Mouse (Mus musculus): ENCODE results near the gene Ksr1.

Ksr1 gene

DNA sequence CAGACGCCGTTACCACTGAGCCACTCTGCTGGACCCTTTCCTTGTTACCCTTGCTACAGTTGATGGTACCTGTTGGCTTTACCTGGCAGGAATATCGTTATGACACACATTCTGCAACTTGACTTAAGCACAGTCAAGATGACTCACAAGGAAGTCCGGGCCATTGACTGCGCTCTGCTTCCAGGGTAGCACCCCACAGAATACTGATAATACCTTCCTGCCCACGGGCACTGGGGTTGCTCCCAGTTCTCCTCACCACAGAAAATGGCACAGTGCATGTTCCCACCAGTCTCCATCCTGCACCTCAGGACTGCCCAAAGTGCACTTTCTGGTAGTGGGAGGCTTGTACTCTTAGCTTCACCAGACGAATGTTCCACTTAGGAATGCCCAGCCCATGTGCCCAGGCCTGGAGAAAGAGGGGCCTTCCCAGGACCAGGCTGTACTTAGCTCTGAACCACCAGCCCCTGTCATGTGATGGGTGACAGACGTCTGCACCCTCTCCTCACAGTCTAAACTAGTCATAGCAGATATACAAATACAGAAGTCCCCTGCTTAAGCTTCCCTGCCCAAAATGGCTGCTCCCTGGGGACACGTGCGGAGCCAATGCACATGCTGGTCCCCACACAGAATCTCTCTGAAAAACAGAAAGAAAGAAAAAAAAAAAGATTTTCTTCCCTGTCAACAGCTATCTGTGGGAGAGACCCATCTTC is 52.1 kb downstream of the Ksr1 start:
- DNase-seq (ENCODE audit: low spot score) = no peak

DNA sequence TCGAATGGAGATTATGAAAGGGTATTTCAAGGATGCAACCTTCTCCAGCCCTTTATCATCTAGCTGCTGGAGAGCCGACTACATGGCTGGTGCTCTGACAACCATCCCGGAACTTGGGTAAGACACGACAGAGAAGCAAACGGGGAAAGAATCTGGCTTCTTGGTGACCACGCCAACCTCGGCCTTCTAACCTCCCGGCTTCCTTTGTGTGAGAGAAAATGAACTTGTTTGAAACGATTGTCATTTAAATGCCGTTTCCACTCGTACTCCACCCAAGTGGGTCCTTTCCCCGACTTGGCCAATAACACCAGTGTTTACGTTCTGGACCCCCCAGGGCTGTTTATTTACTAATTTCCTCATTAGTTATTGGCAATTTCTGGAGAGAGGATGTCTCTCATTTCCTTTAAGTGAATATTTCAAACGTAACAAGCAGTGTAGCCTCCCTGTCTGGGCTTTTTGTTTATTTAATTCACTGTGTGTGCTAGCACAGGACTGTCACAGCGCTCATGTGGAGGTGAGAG is 52.8 kb downstream of the Ksr1 start:
- DNase-seq (ENCODE audit: low spot score) = no peak

DNA sequence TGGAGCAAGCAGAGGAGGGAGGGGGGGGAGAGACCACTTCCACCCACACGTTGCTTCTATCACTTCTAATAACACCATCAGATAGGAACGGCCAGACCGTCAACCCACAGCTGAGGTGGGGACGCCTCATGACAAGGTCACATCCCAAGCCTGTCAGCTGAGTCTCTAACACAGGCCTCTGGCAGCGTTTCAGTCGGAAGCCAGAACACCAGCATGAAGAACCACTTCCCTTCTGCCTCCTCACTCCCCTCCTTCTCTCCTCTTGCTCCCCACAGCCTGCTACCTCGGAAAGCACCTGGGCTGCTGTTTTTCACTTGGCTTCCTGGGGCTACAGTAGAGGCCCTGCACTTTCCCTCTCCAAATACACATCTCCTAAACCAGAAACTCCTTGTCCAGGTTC is 53.4 kb downstream of the Ksr1 start:
- no peak for DNase-seq (ENCODE audit: low spot score)

DNA sequence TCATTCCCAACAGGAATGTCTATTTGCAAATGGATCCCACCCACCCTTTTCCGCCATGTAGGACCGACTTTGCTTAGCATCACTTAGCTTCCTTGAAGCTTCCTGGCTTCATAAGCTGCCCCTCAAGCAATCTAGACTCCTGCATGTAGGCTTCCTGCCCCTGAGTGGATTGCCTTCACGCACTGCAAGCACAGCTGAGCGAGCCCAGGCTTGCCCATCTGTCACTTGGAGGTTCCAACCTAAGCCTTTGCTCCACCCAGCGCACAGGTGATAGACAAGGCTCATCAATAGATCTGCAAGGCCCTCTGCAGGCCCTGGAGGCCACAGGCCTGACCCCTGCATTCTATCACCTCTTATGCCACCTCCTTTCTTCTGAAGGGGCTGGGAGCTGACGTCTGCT is 54.0 kb downstream of the Ksr1 start:
- no peak for DNase-seq (ENCODE audit: low spot score)

DNA sequence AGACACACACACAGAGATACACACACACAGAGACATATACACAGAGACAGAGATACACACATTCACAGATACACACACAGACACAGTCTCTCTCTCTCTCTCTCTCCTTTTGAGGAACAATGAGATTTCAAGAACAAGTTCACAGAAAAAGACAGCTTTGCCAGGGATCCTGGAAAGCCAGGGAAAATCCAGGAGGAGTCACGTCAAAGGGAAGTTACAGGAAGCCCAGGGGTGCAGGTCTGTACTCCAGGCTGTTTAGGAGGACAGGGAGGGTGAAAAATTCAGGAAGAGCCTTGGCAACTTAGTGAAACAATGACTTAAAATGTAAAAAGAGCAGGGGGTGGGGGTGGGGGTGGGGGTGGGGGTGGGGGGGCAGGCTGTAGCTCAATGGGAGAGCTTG is 56.5 kb downstream of the Ksr1 start:
- no peak for DNase-seq (ENCODE audit: low spot score)

DNA sequence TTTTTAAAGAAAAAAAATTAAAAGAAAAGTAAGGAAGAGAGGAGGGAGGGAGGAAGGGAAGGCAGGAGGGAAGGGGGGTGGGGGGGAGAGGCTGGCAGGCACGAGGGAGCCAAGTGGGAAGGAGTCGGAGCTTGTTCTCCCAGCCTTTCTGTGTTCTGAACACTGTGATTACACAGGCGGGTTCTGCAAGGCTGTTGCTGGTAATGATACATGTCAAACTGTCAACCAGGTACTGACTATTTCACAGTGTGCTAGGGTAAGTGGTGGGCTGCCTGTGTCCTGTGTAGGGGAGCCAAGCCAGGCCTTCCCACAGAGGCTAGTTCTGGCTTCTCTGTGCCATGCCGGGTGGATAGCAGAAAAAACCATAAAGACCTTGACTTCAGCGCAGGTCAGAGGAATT is 57.2 kb downstream of the Ksr1 start:
- DNase-seq (ENCODE audit: low spot score) = no peak

DNA sequence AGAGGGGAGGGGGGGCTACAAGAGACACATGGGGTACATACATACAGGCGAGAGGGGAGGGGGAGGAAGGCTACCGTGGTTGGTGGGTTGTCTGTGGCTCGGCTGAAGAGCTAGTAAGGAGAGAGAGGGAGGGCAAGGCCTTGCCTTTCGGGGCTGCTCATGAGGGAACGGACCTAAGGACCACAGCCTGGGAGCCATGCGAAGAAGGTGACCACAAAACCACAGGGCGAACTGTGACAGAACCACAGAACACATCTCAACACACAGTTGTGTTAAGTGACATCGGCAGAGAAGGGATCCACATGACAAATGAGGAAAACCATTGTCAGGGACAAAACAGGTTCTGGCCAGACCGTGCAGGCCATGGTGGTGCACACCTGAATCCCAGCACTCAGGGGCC is 57.9 kb downstream of the Ksr1 start:
- DNase-seq (ENCODE audit: low spot score) = no peak

DNA sequence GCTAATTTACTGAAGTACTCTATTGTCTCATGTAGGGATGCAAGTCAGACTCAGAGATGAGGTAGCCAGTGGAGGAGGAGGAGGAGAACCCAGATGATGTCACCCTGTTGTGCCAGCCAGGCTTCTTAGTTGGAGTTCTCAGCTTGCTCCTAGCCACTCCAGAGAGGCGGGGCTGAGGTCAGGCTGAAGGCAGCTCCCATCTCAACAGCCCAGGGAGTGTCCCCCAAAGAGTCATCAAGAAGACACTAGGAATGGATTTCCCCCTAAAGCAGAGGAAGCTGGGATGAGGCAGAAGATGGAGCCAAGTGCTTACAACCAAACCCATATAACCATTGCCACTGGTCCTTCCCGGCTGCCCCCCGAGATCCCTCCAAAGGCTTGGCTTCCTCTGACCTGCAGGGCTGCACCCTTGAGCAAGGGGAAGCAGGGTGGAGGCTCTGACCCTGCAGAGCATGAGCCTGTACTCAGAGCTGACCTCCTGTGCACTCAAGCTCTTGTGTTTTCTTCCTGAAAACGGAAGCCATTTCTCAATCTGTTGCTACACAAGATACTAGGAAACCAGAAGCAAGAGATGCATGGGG is 58.4 kb downstream of the Ksr1 start:
- no peak for DNase-seq (ENCODE audit: low spot score)

DNA sequence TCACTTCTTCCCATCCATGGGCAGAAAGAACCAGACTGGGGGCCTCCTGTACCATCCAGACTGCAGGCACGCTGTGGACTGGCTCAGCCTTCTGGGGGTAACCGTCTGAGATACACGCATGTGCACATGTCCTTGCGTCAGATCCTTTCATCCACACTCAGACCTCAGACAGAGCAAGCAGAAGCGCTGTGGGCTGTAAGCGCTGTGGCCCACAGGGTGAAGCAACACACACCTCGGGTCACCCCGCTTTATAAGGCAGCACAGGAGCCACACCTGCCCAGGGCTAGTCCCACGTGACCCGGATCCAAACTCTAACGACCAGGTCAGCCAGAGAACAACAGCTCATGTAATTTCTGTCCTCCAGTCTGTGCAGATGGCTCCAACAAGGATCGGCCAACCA is 59.4 kb downstream of the Ksr1 start:
- no peak for DNase-seq (ENCODE audit: low spot score)

DNA sequence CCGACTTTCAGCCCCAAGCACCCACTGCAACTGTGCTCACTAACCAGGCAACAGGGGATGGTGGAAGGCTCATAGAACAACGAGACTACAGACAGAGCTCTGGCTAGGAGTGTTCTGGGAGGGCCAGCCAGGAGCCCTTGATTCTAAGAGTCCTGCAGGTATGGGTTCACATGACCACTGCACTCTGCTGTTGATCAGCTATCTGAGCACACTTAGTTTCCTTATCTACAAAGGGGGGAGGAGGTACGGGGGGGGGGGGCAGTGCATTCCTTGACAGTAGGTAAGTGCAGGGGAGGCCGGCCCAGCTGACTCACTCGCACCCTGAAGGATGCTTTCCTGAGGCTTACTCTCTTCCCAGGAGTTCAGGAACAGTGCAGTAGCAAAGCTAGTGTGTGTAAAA is 61.1 kb downstream of the Ksr1 start:
- DNase-seq (ENCODE audit: low spot score) = no peak

DNA sequence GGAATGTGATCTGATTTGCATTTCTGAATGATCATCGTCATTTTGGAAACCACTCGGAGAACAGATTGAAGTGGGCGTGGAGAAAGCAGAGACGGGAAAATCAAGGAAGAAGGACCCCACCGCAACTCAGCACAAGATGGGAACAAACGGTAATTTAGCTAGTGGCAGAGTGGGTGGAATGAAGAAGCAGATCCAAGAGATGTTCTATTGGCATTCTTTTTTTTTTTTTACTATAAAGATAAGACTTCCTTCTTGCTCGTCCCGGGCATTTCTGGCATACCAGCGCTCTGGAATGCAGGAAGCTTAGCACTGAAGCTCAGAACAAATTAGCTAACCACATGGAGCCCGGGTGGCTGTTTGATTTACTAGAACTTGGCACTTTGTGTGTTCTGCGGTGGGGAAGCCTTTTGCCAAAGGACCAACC is 63.2 kb downstream of the Ksr1 start:
- DNase-seq (ENCODE audit: low spot score) = no peak

DNA sequence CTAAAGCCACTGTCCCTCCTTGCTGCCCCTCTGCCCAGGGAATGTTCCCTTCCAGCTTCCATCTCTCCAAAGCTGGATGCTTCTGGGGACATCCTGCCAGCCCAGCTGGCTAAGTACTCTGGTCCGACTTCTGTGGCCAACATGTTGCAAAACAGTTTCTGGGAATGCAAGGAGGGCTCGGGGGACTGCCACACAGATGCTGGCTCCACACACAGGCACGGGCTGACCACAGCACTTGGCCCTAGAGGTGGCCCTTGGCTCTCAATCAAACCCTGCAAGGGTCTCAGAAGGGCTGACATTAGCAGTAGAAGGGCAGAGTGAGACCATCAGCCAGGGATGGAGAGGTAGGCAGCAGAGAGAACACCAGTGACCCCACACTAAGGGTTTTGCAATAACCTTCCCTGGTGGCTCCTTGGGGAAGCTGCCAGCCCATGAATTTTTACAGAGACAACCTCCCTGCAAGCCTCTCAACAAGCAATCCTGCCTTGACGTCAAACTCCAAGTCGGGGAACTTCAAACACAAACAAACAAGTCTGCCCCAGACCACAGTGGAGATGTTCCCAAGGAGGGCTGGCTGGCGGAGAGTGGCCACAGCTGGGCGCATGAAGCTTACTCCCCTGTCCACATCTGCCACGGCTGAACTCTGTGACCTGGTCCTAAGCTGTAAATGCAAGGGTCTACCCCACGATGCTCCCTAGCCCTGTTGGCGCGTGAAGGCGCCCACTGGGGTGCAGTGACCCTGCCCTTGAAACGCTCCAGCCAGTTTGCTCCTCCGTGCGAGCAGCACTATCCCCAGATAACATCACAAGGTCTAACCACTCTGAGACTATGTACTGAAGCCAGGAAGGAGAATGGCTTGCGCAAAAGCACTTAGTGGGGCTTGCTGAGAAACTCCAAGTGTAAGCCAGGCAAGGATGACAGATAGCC is 65.0 kb downstream of the Ksr1 start:
- peak; percentile 81 for DNase-seq (ENCODE audit: low spot score)

DNA sequence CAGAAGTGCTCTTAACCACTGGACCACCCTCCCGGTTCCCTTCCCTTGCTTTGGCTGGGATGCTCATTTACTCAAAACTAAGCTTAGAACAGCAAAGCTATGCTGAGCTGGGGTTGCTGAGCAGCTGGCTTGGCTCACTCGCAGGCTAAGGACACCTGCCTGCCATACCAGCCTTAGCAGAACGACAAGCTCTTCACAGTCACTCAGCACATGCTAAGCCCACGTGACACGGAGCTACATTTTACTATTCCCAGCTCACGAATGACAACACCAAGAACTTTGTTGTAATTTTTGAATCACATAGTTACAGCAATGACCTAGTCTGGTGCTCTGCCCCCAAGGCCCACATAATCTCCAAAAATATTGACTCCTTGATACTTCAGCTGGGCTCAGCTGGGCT is 66.1 kb downstream of the Ksr1 start:
- DNase-seq (ENCODE audit: low spot score) = no peak

DNA sequence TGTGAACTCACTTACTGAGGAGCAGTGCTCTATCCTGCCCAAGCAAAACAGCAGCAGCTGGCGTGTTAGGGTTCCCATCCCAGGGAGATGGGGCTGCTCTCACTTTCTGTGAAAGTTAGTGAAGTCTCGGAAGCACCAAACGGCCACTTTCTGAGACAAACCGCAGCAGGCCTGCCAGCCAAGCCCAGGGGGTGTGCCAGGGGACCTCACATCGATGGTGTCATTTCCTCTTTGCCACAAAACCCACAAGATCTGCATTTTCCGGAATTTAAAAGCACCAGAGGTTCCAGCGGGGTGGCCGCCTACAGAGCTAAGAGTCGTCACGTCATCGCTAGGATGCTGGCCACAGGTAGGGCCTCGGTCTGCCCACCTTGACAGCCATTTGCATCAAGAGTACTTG is 69.7 kb downstream of the Ksr1 start:
- DNase-seq (ENCODE audit: low spot score) = no peak

DNA sequence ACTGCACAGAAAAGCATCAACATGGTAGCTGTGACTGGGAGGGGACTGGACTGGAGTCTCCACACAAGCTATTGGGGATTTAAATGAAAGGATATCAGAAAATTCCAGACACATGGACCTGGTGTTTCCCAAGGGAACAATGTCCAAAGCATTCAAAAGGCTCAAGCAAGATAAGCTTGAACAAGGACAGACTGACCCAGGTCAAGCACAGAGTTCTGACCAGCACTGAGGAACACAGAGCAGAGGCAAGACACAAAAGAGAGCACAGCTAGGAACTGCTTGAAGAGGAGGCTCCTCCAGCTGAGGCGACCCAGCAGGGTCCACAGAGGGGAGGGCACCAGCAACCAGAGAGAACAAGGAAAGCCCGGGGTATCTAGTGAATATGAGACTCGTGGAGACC is 71.2 kb downstream of the Ksr1 start:
- DNase-seq (ENCODE audit: low spot score) = peak; percentile 76

DNA sequence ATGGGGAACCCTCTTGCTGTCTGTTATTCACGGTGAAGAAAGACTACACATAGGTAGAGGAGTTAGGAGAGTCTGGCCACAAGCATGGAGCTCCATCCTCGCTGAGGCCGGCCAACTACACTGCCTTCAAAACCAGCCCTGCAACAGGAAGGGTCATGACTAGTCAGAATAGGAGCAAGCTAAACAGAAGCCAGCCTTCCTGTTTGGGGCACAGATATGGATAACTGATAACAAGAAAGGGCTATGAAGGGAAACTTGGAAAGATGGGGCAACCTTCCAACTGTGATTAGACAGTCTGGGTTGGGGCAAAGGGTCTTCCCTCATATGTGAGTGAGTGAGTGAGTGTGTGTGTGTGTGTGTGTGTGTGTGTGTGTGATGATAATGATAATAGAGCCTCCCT is 71.6 kb downstream of the Ksr1 start:
- DNase-seq (ENCODE audit: low spot score) = no peak

DNA sequence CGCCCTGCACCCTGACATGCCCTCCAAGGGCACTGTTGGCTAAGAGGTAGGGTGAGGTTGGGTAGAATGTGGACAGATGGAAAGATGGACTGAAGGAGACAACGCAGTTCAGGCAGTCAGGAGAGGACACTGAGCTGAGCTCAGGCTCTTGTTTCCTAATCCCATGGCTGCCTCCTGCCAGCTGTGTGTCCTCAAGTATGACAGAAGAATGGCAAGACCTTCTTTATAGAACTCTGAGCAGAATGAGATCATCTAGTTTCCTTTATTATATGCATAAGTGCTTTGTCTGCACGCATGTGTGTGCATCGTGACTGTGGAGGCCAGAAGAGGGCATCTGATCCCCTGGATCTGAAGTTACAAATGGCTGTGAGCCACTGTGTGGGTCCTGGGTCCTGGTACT is 72.6 kb downstream of the Ksr1 start:
- no peak for DNase-seq (ENCODE audit: low spot score)

DNA sequence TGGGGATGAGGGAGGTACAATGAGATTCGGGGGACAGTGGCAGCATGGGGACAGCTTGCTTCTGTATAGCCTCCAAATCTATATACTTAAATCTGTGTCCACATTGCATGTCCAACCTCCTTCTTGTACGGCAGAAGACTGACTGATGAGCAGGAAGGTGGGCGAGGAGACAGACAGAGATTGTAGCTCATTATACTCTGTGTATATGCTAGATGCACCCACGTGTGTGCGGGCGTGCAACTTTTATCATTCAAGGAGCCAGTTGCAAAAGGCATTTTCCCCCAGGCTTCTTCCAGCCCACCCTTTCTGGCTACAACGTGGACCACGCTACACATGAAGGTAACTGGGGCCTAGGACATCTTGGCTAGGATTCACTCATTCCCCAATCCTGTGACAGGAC is 74.1 kb downstream of the Ksr1 start:
- no peak for DNase-seq (ENCODE audit: low spot score)

DNA sequence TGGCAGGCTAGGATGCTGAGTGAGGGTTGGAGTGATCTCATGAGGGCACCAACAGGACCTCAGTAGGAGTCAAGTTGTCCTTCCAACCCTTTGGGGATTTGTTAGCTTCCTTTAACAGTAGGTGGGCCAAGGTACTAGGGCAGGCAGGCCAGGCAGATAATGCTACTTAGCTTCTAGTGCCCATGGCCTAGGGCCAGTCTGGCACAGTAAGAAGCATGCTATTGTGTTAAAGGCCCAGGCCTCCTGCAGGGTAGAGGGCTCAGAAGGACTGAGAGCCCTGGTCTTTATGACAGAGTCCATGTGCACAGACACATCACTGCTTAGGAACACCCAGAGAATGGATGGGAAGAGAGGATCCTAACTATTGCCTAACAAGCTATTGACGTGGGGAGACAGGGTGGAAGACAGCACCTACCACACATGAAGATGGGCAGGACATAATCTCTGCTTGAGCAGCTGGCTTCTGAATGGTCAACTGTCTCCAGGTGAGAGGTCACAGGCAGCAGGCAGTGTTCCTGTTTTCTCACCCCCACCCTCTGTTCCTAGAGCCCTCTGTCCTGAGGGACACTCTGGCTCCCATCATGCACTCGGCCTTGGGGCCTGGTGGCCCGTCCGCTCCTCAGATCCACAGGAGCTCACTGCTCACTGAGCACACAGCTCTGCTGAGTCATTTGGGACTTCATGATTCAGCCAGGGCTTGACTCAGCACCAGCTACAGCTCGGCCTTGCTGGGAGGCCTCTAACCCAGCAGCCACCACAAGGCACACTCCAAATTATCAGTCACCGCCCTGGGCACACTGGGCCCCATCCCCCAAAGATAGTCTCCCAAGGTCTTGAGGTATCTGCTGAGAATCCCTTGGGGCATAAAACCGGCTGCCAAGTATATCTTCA is 74.9 kb downstream of the Ksr1 start:
- DNase-seq (ENCODE audit: low spot score) = peak; percentile 88

DNA sequence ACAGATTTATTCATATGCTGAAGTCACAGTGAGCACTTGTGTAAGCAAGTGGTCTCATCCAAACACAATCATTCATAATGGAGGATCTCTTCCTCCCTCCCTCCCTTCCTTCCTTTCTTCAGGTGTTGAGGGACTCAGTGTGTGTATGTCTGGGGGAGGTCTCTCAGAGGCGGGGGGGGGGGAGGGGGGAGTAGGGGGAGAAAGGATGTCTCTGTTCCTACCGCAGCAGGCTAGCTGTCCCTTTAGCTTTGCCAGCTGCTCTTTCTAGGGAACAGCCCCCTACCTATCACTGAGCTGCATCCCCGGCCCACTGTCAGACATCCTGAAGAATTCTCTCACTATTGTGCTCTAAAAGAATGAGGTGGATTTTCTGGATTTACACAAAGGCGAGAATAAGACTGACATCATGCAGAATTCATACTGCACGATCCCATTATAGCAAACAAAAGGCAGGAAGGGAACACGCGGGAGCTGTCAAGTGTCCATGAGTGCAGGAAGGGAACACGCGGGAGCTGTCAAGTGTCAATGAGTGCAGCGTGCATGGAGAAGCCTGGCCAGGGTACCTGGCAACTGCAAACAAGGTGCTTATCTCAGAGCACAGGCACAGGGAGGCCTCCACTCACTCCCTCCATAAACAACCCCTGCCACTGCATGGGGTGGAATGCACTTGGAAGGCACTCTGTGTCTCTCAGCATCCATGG is 76.6 kb downstream of the Ksr1 start:
- no peak for DNase-seq (ENCODE audit: low spot score)

DNA sequence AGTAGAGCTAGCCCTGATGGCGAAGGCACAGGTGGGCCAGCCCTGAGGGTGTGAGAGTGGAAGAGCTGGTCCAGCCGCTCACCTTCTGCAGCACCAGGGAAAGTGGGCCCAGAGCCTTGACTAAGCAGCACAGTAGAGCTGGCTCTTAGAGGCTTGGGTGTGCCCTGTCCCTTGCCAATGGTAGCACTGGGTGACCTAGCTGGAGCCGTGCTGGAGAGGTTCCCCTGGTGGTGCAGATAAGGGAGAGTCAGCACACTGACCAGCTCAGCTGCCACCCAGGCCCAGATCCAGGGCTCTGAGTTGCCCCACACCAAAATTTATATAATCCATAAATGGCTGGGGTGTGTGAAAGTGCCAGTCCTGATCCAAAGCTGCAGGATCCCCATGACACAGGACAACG is 79.0 kb downstream of the Ksr1 start:
- no peak for DNase-seq (ENCODE audit: low spot score)
